Mouse (Mus musculus): ENCODE results near the gene Foxo3.

Gene Foxo3

DNA sequence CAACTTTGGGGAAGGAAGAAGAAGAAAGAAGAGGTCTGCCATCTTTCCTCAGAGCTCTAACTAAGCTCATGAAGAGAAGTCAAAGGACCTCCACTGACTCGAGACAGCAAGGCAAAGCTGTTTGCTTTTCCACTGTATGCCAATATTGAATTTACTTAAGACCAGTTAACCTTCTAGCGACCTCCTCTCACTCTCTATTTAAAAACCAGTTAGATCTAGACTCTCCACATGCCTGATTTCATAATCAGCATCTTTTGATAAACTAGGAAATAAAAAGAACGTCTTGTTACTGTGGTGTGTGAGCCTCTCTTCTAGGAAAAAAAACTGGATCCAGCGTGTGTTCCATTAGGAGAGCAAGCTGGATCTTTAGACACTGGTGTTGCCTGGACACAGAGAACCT lies 28.4 kb downstream of the Foxo3 start:
- DNase-seq, result no peak

DNA sequence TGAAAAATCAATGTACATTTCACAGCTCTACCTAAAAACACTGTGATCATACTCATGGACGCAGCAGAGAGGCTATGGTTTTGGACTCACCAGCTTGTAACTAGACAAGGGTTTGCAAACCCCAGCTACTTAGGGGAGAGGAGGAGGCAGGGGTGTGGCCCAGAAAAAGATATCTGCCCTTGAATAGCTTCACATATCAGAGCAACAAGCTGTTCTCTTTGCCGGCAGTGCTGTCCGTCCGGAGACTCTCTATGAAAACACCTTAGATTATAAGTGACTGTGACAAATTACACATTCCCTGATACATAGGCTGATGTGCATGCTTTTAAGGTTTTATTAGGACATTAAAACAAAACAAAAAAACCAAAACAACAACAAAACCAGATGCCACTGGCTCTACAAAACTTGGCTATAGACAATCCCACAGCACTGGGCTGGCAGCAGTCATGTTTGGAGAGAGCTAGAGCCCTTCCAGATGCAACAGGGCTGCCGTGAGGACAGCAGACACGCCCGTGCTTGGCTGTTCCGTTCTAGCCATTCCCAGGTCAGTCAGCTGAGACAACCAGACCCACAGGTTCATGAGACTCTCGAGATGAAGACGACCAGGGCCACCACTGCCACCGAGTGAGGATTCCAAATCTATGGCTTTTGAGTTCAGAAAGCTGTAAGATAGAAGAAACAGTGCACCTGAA lies 29.3 kb downstream of the Foxo3 start:
- peak in 1 of 2 experiments; percentile 45 for DNase-seq

- DNase-seq, result peak in 1 of 2 experiments; percentile 49
Measured at GRCm38 (mm10) chr10:42246483-42246882, 30.1 kb downstream of the Foxo3 start.

- DNase-seq, result no peak
Measured at GRCm38 (mm10) chr10:42245636-42246035, 30.9 kb downstream of the Foxo3 start.

GRCm38 (mm10) chr10:42245256-42245601 lies 31.3 kb downstream of the Foxo3 start:
- DNase-seq, result no peak

GRCm38 (mm10) chr10:42244420-42245255 lies 31.9 kb downstream of the Foxo3 start:
- peak in 1 of 2 experiments; percentile 60 for DNase-seq

- DNase-seq, result no peak
Measured at GRCm38 (mm10) chr10:42243925-42244324, 32.6 kb downstream of the Foxo3 start.

GRCm38 (mm10) chr10:42242484-42242883 lies 34.1 kb downstream of the Foxo3 start:
- no peak for DNase-seq

- no peak for DNase-seq
Measured at GRCm38 (mm10) chr10:42241775-42242174, 34.8 kb downstream of the Foxo3 start.

DNA sequence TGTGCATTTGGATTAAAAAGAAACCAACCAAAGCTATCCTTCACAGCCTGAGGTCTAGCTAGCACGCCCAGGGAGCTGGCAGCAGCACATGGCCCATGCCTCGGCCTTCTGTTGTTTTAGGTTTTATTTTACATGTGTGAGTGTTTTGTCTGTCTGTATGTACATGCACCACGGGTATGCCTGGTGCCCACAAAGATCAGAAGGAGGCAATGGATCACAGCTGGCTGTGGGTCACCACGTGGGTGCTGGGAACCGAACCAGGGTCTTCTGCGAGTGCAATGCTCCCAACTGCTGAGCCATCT lies 36.8 kb downstream of the Foxo3 start:
- no peak for DNase-seq

- peak; percentile 77 to 82 for DNase-seq
Measured at GRCm38 (mm10) chr10:42238923-42239809, 37.4 kb downstream of the Foxo3 start.

DNA sequence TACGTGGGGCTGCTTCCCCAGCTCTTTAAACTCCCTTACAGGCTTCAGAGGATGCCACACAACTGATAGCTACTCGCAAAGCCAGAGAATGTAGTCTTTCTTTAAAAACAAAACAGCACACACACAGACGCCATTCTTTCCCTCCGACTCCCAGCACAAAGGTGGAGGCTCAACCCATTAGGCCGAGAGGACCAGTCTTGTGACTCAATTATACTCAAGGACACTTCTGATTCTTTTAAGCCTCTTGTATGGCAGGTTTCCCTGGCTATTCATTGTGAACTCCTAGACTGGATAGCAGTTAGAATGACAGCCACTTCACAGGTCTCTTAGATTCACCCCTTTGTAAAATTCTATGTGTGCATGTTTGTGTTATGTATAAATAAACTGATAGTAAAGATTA lies 38.3 kb downstream of the Foxo3 start:
- DNase-seq, result no peak

GRCm38 (mm10) chr10:42237556-42237955 lies 39.0 kb downstream of the Foxo3 start:
- DNase-seq, result no peak

DNA sequence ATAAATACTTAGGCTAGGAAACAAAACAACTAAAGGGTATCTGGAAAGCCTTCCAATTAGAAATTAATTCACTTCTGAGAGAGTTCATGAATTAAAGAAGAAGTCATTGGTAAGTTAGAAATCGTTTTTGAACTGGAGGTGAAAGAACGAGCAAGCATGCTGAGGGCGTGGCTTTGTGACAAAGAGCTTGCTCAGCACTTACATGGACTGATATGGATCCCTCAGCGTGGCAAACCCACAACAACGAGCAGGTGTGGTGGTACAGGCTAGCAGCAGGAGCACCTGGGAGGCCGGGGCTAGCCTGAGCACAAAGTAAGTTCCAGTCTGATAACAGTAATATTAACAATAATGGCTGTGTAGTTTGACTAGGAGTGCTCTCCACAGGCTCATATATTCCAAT lies 41.2 kb downstream of the Foxo3 start:
- no peak for DNase-seq

GRCm38 (mm10) chr10:42232977-42233376 lies 43.6 kb downstream of the Foxo3 start:
- no peak for DNase-seq

DNA sequence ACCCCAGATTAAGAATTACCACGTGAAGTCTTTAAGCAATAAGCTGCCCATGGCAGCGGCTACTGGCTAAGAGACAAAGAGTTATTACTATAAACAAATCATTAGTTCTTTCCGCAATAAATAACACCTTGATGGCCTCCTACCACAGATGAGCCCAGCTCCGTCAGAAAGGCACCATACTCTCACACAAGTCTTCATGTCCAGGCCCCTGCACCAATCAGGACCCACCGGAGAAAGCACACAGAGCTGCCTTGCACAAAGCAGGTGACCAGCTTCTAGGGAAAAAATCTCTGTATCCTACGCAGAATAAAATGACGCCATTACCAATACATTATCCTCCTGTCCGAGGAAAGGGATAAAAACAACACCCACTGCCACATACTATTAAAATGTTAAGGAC lies 44.7 kb downstream of the Foxo3 start:
- DNase-seq, result no peak

DNA sequence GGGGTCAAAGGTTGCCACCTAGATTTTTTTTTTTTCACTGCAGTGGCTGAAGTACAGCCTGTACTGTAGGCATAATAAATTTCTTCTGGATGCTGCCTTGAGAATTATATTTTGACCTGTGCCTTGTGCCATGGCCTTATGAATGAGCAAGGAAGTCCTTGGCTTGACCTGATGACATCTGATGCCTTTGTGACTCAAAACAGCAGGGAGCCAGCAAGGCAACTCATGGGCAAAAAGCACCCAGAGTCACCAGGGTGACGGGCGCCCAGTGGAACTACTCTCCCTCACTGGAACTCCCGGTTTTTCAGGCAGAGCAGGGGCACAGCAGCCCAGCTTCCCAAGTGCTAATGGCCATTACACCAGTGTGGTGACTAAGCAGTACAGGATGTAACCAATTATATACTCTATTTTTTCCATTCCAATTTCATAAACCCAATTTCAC lies 45.4 kb downstream of the Foxo3 start:
- DNase-seq, result peak in 1 of 2 experiments; percentile 61

DNA sequence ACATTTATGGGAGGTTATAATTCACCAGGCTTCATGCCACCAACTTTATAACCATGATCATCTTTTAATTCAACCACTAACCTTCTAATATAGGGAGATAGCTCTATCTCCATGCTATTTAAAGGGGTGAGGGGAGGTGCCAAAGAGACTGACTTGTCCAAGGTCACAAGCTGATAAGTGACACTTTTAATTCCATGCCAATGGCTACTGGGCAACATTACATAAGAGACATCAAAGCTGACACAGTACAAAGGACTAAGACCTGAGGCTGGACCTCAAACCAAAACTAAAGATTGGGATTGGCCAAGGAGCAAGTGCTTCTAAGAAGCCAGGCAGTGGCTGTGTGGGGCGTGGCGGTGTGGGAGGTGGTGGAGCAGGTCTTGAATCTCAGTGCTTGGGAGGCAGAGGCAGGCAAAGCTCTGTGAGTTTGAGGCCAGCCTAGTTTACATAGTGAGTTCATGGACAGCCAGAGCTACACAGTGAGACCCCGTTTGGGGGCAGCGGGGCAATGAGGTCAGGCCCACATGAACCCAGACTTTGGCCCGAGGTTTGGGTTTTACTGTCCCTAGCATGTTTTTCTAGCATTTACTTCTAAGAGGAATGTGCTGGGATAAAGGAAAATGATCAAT lies 46.0 kb downstream of the Foxo3 start:
- peak in 1 of 2 experiments; percentile 60 for DNase-seq

DNA sequence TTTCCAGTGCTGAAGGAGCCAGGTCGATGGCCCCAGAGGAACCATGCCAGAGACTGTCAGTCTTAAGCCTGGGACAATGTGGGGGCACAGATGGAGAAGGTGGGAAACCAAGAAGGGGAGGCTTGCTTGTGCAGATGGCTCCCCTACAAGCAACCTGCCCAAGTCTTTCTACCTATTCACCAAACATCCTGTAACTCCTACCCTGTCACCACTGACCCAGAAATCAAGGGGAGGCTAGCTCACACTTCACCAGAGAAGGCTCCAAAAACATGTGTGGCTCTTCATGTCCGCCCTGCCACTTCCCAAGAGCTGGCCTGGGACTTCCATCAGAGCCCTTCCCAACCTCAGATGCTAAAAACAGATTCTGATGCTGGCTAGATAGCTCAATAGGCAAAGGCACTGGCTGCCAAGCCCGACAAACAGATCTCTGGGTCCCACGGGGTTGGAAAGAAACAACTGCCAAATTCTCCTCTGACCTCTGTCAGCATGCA lies 48.8 kb downstream of the Foxo3 start:
- no peak for DNase-seq

- DNase-seq, result no peak
Measured at GRCm38 (mm10) chr10:42226176-42226575, 50.4 kb downstream of the Foxo3 start.

GRCm38 (mm10) chr10:42225184-42225935 lies 51.2 kb downstream of the Foxo3 start:
- DNase-seq, result peak; percentile 65 to 72

DNA sequence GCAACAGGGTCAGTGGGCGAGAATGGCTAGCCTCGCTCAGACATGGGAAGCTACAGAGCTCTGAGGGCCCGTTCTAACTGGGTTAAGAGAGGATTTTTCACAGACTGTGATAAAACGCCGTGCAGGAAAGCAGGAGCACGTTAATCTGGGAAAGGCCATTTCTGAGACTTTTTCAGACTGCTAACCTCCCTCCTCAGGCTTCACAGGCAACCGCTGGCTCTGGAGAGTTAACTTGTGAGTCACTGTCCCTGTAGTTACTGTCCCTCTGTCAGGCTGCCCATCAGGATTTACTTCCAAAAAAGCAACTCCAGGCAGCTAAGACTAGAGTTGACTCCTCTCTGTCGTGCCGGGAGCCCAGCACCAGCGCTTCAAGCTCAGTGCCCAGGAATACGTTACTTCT lies 54.6 kb downstream of the Foxo3 start:
- DNase-seq, result no peak
